ENCODE assay signal across 8 mouse cellular contexts in genomic region chr17:35060071-35060470, GRCm38 (mm10). TPM values are rescaled to one million over a fixed set of nuclear protein-coding genes. Genes with fewer than 3 reads are reported as not detected.
DNase-seq lines count a peak whose midpoint lies in the region; ATAC-seq and TF ChIP-seq lines count a peak whose summit lies in the region.

No protein-coding gene starts in this region.

- no peak for TF ChIP-seq CTCF in cerebellum, adult 2 months (IDR thresholded peaks at IDR 0.05; ENCODE audit: borderline replicate concordance, insufficient read depth, low read depth, low read length)
- TF ChIP-seq CTCF in olfactory bulb, adult 2 months (IDR thresholded peaks at IDR 0.05; ENCODE audit: insufficient read depth, low read depth, low read length), result no peak

- no peak for TF ChIP-seq POLR2A in cerebellum, adult 2 months (IDR thresholded peaks at IDR 0.05; ENCODE audit: borderline replicate concordance, insufficient read depth, low read length)
- TF ChIP-seq POLR2A in olfactory bulb, adult 2 months (IDR thresholded peaks at IDR 0.05; ENCODE audit: insufficient read depth, low read depth, low read length), result no peak

- H3K4me2 ChIP-seq in lung, embryonic 16.5 days (ENCODE audit: low read depth, low read length), result peak overlapping the region; percentile 95

- H3K36me3 ChIP-seq in lung, embryonic 16.5 days (ENCODE audit: control insufficient read depth, insufficient read depth, low read length), result peaks cover 39% of the 10 kb centered on the region
- peaks cover 72% of the 10 kb centered on the region for H3K36me3 ChIP-seq in limb, embryonic 10.5 days

- peak overlapping the region; percentile 82 for H3K9ac ChIP-seq in lung, embryonic 16.5 days (ENCODE audit: low read length)

- H3K4me3 ChIP-seq in cerebellum, adult 2 months (replicated peaks; ENCODE audit: insufficient read depth, low read depth, low read length), result peak overlapping the region; percentile 88
- peak overlapping the region; percentile 67 for H3K4me3 ChIP-seq in lung, embryonic 16.5 days (ENCODE audit: low read length)
- peak overlapping the region; percentile 78 for H3K4me3 ChIP-seq in limb, embryonic 10.5 days
- H3K4me3 ChIP-seq in olfactory bulb, adult 2 months (ENCODE audit: insufficient read depth, low read depth, low read length), result peak overlapping the region; percentile 78; the same call in 1 of the 2 replicates

- 9% methylated on average over 14 of the region's 14 CpGs for WGBS in cerebellum, adult 2 months
- WGBS in lung, embryonic 16.5 days, result 13% methylated on average over 14 of the region's 14 CpGs
- WGBS in limb, embryonic 10.5 days, result 29% methylated on average over 14 of the region's 14 CpGs
- 15% methylated on average over 14 of the region's 14 CpGs for WGBS in olfactory bulb, adult 2 months

- no peak overlapping the region for H3K27ac ChIP-seq in cerebellum, adult 2 months (ENCODE audit: insufficient read depth, low read length)
- peak overlapping the region; percentile 92; the same call in 1 of the 2 replicates for H3K27ac ChIP-seq in lung, embryonic 16.5 days (ENCODE audit: low read length)
- H3K27ac ChIP-seq in limb, embryonic 10.5 days, result peak overlapping the region; percentile 96
- H3K27ac ChIP-seq in olfactory bulb, adult 2 months (ENCODE audit: insufficient read depth, low read depth, low read length), result no peak overlapping the region

- peak in 1 of 2 experiments; percentile 36 for DNase-seq in cerebellum, adult 2 months
- DNase-seq in lung, postnatal 4 days, result no peak
- no peak for DNase-seq in limb, embryonic 10.5 days (ENCODE audit: low spot score)
- no peak for DNase-seq in frontal cortex, postnatal 25 days (ENCODE audit: low spot score in 2 of 2)
- no peak for DNase-seq in retina, embryonic 14.5 days (ENCODE audit: low spot score)

- no peaks in the 10 kb centered on the region for H3K9me3 ChIP-seq in lung, embryonic 16.5 days (ENCODE audit: control insufficient read depth, low read length)
- H3K9me3 ChIP-seq in limb, embryonic 10.5 days (replicated peaks), result no peaks in the 10 kb centered on the region

- no peaks in the 10 kb centered on the region for H3K27me3 ChIP-seq in cerebellum, adult 2 months (ENCODE audit: control insufficient read depth, insufficient read depth, low read length)
- no peaks in the 10 kb centered on the region for H3K27me3 ChIP-seq in lung, embryonic 16.5 days (ENCODE audit: control insufficient read depth, insufficient read depth, low read depth, low read length)
- H3K27me3 ChIP-seq in limb, embryonic 10.5 days (ENCODE audit: low read depth, poor library complexity, severe bottlenecking), result peaks cover 27% of the 10 kb centered on the region

- ATAC-seq in cerebellum, adult (ENCODE audit: insufficient number of reproducible peaks, low FRiP score, low TSS enrichment), result no peak
- ATAC-seq in lung, embryonic 16.5 days (ENCODE audit: low read depth), result no peak

- peaks cover 28% of the 10 kb centered on the region for H3K4me1 ChIP-seq in cerebellum, adult 2 months (ENCODE audit: control insufficient read depth, insufficient read depth, low read length)
- H3K4me1 ChIP-seq in lung, embryonic 16.5 days (replicated peaks; ENCODE audit: control insufficient read depth, insufficient read depth, low read length), result peaks cover 29% of the 10 kb centered on the region
- peaks cover 42% of the 10 kb centered on the region for H3K4me1 ChIP-seq in limb, embryonic 10.5 days
- peaks cover 12% of the 10 kb centered on the region; the same call in 1 of the 2 replicates for H3K4me1 ChIP-seq in olfactory bulb, adult 2 months (ENCODE audit: control insufficient read depth, insufficient read depth, low read length)

RNA-seq across cellular contexts. Expression of gene Ddah2, which starts 1.2 kb away (rescaled TPM):
- polyA plus RNA-seq in cerebellum, adult 2 months (2012; rRNA removed), result 59.5 and 63.3 TPM in 2 replicates
- polyA plus RNA-seq in lung, embryonic 16.5 days (2015; fragmentation: Nextera tagmentation; extraction: Ambion mirVana), result 305 and 309 TPM in 2 replicates
- 453 and 568 TPM in 2 replicates for polyA plus RNA-seq in limb, embryonic 10.5 days (2016; fragmentation: Nextera tagmentation; extraction: Ambion mirVana)
- not detected in 2 replicates for polyA plus RNA-seq in olfactory bulb, adult 2 months (2012; ENCODE audit: insufficient read depth, insufficient read length, low replicate concordance, missing spikeins)

RNA-seq across cellular contexts. Expression of gene Ly6g6c, which starts 5.1 kb away (rescaled TPM):
- 0.11 and 0.15 TPM in 2 replicates for polyA plus RNA-seq in cerebellum, adult 2 months (2012; rRNA removed)
- 0.53 and 0.97 TPM in 2 replicates for polyA plus RNA-seq in lung, embryonic 16.5 days (2015; fragmentation: Nextera tagmentation; extraction: Ambion mirVana)
- not detected in 2 replicates for polyA plus RNA-seq in limb, embryonic 10.5 days (2016; fragmentation: Nextera tagmentation; extraction: Ambion mirVana)
- polyA plus RNA-seq in olfactory bulb, adult 2 months (2012; ENCODE audit: insufficient read depth, insufficient read length, low replicate concordance, missing spikeins), result not detected in 2 replicates

RNA-seq across cellular contexts. Expression of gene Mpig6b, which starts 5.9 kb away (rescaled TPM):
- polyA plus RNA-seq in cerebellum, adult 2 months (2012; rRNA removed), result 0.25 and 0.43 TPM in 2 replicates
- 1.1 and 1.2 TPM in 2 replicates for polyA plus RNA-seq in lung, embryonic 16.5 days (2015; fragmentation: Nextera tagmentation; extraction: Ambion mirVana)
- polyA plus RNA-seq in limb, embryonic 10.5 days (2016; fragmentation: Nextera tagmentation; extraction: Ambion mirVana), result 0.36 and 0.46 TPM in 2 replicates
- not detected in 2 replicates for polyA plus RNA-seq in olfactory bulb, adult 2 months (2012; ENCODE audit: insufficient read depth, insufficient read length, low replicate concordance, missing spikeins)

RNA-seq across cellular contexts. Expression of gene Clic1, which starts 10.3 kb away (rescaled TPM):
- 41.2 and 42.9 TPM in 2 replicates for polyA plus RNA-seq in cerebellum, adult 2 months (2012; rRNA removed)
- 298 and 322 TPM in 2 replicates for polyA plus RNA-seq in lung, embryonic 16.5 days (2015; fragmentation: Nextera tagmentation; extraction: Ambion mirVana)
- polyA plus RNA-seq in limb, embryonic 10.5 days (2016; fragmentation: Nextera tagmentation; extraction: Ambion mirVana), result 174 and 186 TPM in 2 replicates
- polyA plus RNA-seq in olfactory bulb, adult 2 months (2012; ENCODE audit: insufficient read depth, insufficient read length, low replicate concordance, missing spikeins), result not detected in 2 replicates

RNA-seq across cellular contexts. Expression of gene Msh5, which starts 13.5 kb away (rescaled TPM):
- polyA plus RNA-seq in cerebellum, adult 2 months (2012; rRNA removed), result 4.3 and 5.5 TPM in 2 replicates
- polyA plus RNA-seq in lung, embryonic 16.5 days (2015; fragmentation: Nextera tagmentation; extraction: Ambion mirVana), result 4.7 and 4.9 TPM in 2 replicates
- 5.2 and 5.4 TPM in 2 replicates for polyA plus RNA-seq in limb, embryonic 10.5 days (2016; fragmentation: Nextera tagmentation; extraction: Ambion mirVana)
- not detected in 2 replicates for polyA plus RNA-seq in olfactory bulb, adult 2 months (2012; ENCODE audit: insufficient read depth, insufficient read length, low replicate concordance, missing spikeins)

Comparison
In these comparisons a context has a peak if more than half of its experiments do, and no peak if none do; other contexts are left out.
1. H3K27ac ChIP-seq: peak in lung, embryonic 16.5 days (single experiment) and limb, embryonic 10.5 days (single experiment); none in cerebellum, adult 2 months (single experiment) and olfactory bulb, adult 2 months (single experiment).
2. RNA of gene Ddah2, which starts 1.2 kb away (polyA plus RNA-seq): 453 to 568 TPM in limb, embryonic 10.5 days, 305 to 309 TPM in lung, embryonic 16.5 days and 59.5 to 63.3 TPM in cerebellum, adult 2 months; not detected in olfactory bulb, adult 2 months; every median in the first group is over 10 times any median in the second.
3. Peak in every context shown above with its lines, with median percentiles within 50 percentile points of each other: H3K4me3 ChIP-seq.